ENCODE assay signal across 26 mouse cellular contexts in the genomic region with DNA sequence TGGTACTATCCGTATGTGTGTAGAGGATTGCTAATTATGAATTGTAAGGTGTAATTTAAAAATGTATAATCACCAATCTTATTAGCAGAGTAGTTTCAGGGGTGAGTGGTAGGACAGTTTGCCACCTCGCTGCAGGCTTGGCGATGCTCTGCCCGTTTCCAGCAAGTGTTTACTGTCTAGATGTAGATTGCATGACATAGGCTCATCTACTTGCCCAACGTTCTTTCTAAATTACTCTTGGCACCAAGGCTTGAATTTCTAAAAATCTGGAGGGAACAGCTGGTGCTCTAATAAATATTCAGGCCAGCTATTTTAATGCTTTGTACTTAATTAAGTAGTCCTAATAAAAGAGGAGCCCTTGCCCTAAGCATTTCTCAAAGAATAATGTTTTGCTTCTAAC. TPM values are rescaled to one million over a fixed set of nuclear protein-coding genes. Genes with fewer than 3 reads are reported as not detected.
DNase-seq lines count a peak whose midpoint lies in the region; ATAC-seq lines count a peak whose summit lies in the region.
"Had no signal": no experiment of that assay in that cellular context is flagged by ENCODE, and none has a peak within 500 bp of the region (broad histone marks: within the 10 kb centered on the region; RNA-seq: fewer than 3 reads in every experiment).

No protein-coding gene starts in this region.

- no peaks in the 10 kb centered on the region for H3K36me3 ChIP-seq in forebrain, embryonic 14.5 days (ENCODE audit: control insufficient read depth, insufficient read depth, low read length)
- H3K36me3 ChIP-seq in forebrain, embryonic 12.5 days (replicated peaks), result no peaks in the 10 kb centered on the region
- no peaks in the 10 kb centered on the region for H3K36me3 ChIP-seq in hindbrain, embryonic 14.5 days (replicated peaks; ENCODE audit: control insufficient read depth, insufficient read depth)
- H3K36me3 ChIP-seq in hindbrain, embryonic 10.5 days, result no peaks in the 10 kb centered on the region
- H3K36me3 ChIP-seq in midbrain, embryonic 13.5 days, result no peaks in the 10 kb centered on the region
- peaks cover 9% of the 10 kb centered on the region for H3K36me3 ChIP-seq in midbrain, embryonic 10.5 days
- H3K36me3 ChIP-seq: embryonic facial prominence, embryonic 10.5 days; embryonic facial prominence, embryonic 13.5 days; heart, embryonic 12.5 days; heart, embryonic 15.5 days; hindbrain, embryonic 15.5 days had no signal

- WGBS in forebrain, embryonic 14.5 days, result 17% methylated on average over 5 of the region's 5 CpGs
- 67% methylated on average over 5 of the region's 5 CpGs for WGBS in forebrain, embryonic 12.5 days
- WGBS in hindbrain, embryonic 14.5 days, result 54% methylated on average over 5 of the region's 5 CpGs
- 87% methylated on average over 5 of the region's 5 CpGs for WGBS in hindbrain, embryonic 10.5 days
- WGBS in midbrain, embryonic 13.5 days, result 64% methylated on average over 5 of the region's 5 CpGs
- WGBS in midbrain, embryonic 10.5 days, result 91% methylated on average over 5 of the region's 5 CpGs

- peak; percentile 51 for ATAC-seq in forebrain, embryonic 14.5 days
- no peak for ATAC-seq in forebrain, embryonic 12.5 days (ENCODE audit: low FRiP score)
- no peak for ATAC-seq in hindbrain, embryonic 14.5 days (ENCODE audit: low FRiP score)
- 0 out of 2 replicates have a peak, but pooled peaks have one; percentile 28 for ATAC-seq in midbrain, embryonic 13.5 days
- ATAC-seq in megakaryocyte, adult 5-6 weeks (ENCODE audit: poor library complexity, severe bottlenecking), result no peak
- ATAC-seq: CD4-positive, CD25-positive, alpha-beta regulatory T cell, adult 4 months; intestine, postnatal 0 days had no signal

- H3K9ac ChIP-seq in forebrain, embryonic 14.5 days (ENCODE audit: low read length), result no peak overlapping the region
- H3K9ac ChIP-seq in forebrain, embryonic 12.5 days, result no peak overlapping the region
- no peak overlapping the region for H3K9ac ChIP-seq in hindbrain, embryonic 14.5 days
- H3K9ac ChIP-seq in midbrain, embryonic 13.5 days (replicated peaks), result no peak overlapping the region
- H3K9ac ChIP-seq: embryonic facial prominence, embryonic 13.5 days; heart, embryonic 12.5 days; heart, embryonic 15.5 days had no signal

- H3K4me3 ChIP-seq in forebrain, embryonic 14.5 days (ENCODE audit: low read depth, low read length), result no peak overlapping the region
- no peak overlapping the region for H3K4me3 ChIP-seq in forebrain, embryonic 12.5 days (replicated peaks)
- no peak overlapping the region for H3K4me3 ChIP-seq in hindbrain, embryonic 14.5 days (replicated peaks; ENCODE audit: low read length)
- no peak overlapping the region for H3K4me3 ChIP-seq in hindbrain, embryonic 10.5 days
- H3K4me3 ChIP-seq in midbrain, embryonic 13.5 days (replicated peaks), result no peak overlapping the region
- no peak overlapping the region for H3K4me3 ChIP-seq in midbrain, embryonic 10.5 days
- H3K4me3 ChIP-seq: embryonic facial prominence, embryonic 10.5 days; embryonic facial prominence, embryonic 13.5 days; erythroblast, embryonic 14.5 days; heart, embryonic 12.5 days; heart, embryonic 15.5 days; hindbrain, embryonic 15.5 days had no signal

- no peak overlapping the region for H3K4me2 ChIP-seq in forebrain, embryonic 14.5 days (ENCODE audit: low read length)
- H3K4me2 ChIP-seq in forebrain, embryonic 12.5 days, result no peak overlapping the region
- no peak overlapping the region for H3K4me2 ChIP-seq in hindbrain, embryonic 14.5 days (replicated peaks)
- H3K4me2 ChIP-seq in midbrain, embryonic 13.5 days (replicated peaks), result no peak overlapping the region
- H3K4me2 ChIP-seq: embryonic facial prominence, embryonic 13.5 days; heart, embryonic 12.5 days; heart, embryonic 15.5 days had no signal

- H3K27me3 ChIP-seq in forebrain, embryonic 14.5 days (replicated peaks; ENCODE audit: control insufficient read depth, insufficient read depth, low read length), result no peaks in the 10 kb centered on the region
- no peaks in the 10 kb centered on the region for H3K27me3 ChIP-seq in forebrain, embryonic 12.5 days
- no peaks in the 10 kb centered on the region for H3K27me3 ChIP-seq in hindbrain, embryonic 14.5 days (ENCODE audit: control insufficient read depth, insufficient read depth, low read length)
- H3K27me3 ChIP-seq in hindbrain, embryonic 10.5 days (ENCODE audit: insufficient read depth, poor library complexity, severe bottlenecking), result no peaks in the 10 kb centered on the region
- H3K27me3 ChIP-seq in midbrain, embryonic 13.5 days, result no peaks in the 10 kb centered on the region
- H3K27me3 ChIP-seq in midbrain, embryonic 10.5 days (ENCODE audit: low read depth, poor library complexity, severe bottlenecking), result no peaks in the 10 kb centered on the region
- H3K27me3 ChIP-seq: embryonic facial prominence, embryonic 13.5 days; heart, embryonic 12.5 days; heart, embryonic 15.5 days; hindbrain, embryonic 15.5 days had no signal

- peak; percentile 76 for DNase-seq in forebrain, embryonic 14.5 days (ENCODE audit: low spot score)
- DNase-seq in hindbrain, embryonic 14.5 days (ENCODE audit: low spot score), result no peak
- no peak for DNase-seq in hindbrain, embryonic 10.5 days (ENCODE audit: low spot score)
- no peak for DNase-seq in midbrain, embryonic 10.5 days (ENCODE audit: low spot score)
- DNase-seq in fat pad, adult 2 months (ENCODE audit: extremely low read depth, low read depth, low spot score), result peak; percentile 72
- DNase-seq: adrenal gland, adult 2 months; adrenal gland, postnatal 14 days; cerebellum, adult 11-12 months; cerebellum, adult 9-10 months; cerebellum, postnatal 14 days; embryo, embryonic 11 days; gastrocnemius, postnatal 25 days; heart, adult 18-20 months; heart, postnatal 10 days; heart, postnatal 36 days had no signal

- no peaks in the 10 kb centered on the region for H3K9me3 ChIP-seq in forebrain, embryonic 14.5 days (replicated peaks; ENCODE audit: control insufficient read depth, low read length)
- H3K9me3 ChIP-seq in forebrain, embryonic 12.5 days, result no peaks in the 10 kb centered on the region
- no peaks in the 10 kb centered on the region for H3K9me3 ChIP-seq in hindbrain, embryonic 14.5 days (ENCODE audit: control insufficient read depth, low read length)
- 0 out of 2 replicates have a peak, but pooled peaks cover 2% of the 10 kb centered on the region for H3K9me3 ChIP-seq in hindbrain, embryonic 10.5 days
- H3K9me3 ChIP-seq in midbrain, embryonic 13.5 days, result no peaks in the 10 kb centered on the region
- no peaks in the 10 kb centered on the region for H3K9me3 ChIP-seq in midbrain, embryonic 10.5 days (replicated peaks)
- H3K9me3 ChIP-seq: embryonic facial prominence, embryonic 10.5 days; embryonic facial prominence, embryonic 13.5 days; heart, embryonic 12.5 days; heart, embryonic 15.5 days; hindbrain, embryonic 15.5 days had no signal

- peaks cover 17% of the 10 kb centered on the region for H3K4me1 ChIP-seq in forebrain, embryonic 14.5 days (ENCODE audit: control insufficient read depth, insufficient read depth, low read length)
- H3K4me1 ChIP-seq in forebrain, embryonic 12.5 days, result peaks cover 24% of the 10 kb centered on the region
- H3K4me1 ChIP-seq in hindbrain, embryonic 14.5 days (replicated peaks; ENCODE audit: control insufficient read depth, insufficient read depth, low read length), result peaks cover 23% of the 10 kb centered on the region
- H3K4me1 ChIP-seq in hindbrain, embryonic 10.5 days (replicated peaks), result peaks cover 42% of the 10 kb centered on the region
- H3K4me1 ChIP-seq in midbrain, embryonic 13.5 days (replicated peaks), result peaks cover 45% of the 10 kb centered on the region
- peaks cover 44% of the 10 kb centered on the region for H3K4me1 ChIP-seq in midbrain, embryonic 10.5 days

- H3K27ac ChIP-seq in forebrain, embryonic 14.5 days (ENCODE audit: low read depth, low read length), result no peak overlapping the region
- H3K27ac ChIP-seq in forebrain, embryonic 12.5 days, result no peak overlapping the region
- H3K27ac ChIP-seq in hindbrain, embryonic 14.5 days, result peak overlapping the region; percentile 5; the same call in 1 of the 2 replicates
- H3K27ac ChIP-seq in hindbrain, embryonic 10.5 days, result no peak overlapping the region
- no peak overlapping the region for H3K27ac ChIP-seq in midbrain, embryonic 13.5 days
- no peak overlapping the region for H3K27ac ChIP-seq in midbrain, embryonic 10.5 days (replicated peaks)
- H3K27ac ChIP-seq: embryonic facial prominence, embryonic 10.5 days; embryonic facial prominence, embryonic 13.5 days; heart, embryonic 15.5 days; hindbrain, embryonic 15.5 days had no signal

RNA-seq across cellular contexts. Expression of a gene that starts 12.3 kb away (rescaled TPM):
- polyA plus RNA-seq in forebrain, embryonic 14.5 days (2014; fragmentation: Nextera tagmentation; extraction: Ambion mirVana), result 79.7 and 82.3 TPM in 2 replicates
- 61.5 and 62.4 TPM in 2 replicates for polyA plus RNA-seq in forebrain, embryonic 12.5 days (2016; fragmentation: Nextera tagmentation; extraction: Ambion mirVana)
- polyA plus RNA-seq in hindbrain, embryonic 14.5 days (2014; fragmentation: Nextera tagmentation; extraction: Ambion mirVana), result 115 and 130 TPM in 2 replicates
- 33.0 and 46.4 TPM in 2 replicates for polyA plus RNA-seq in hindbrain, embryonic 10.5 days (2016; fragmentation: Nextera tagmentation; extraction: Ambion mirVana)
- 75.5 and 79.1 TPM in 2 replicates for polyA plus RNA-seq in midbrain, embryonic 13.5 days (2015; fragmentation: Nextera tagmentation; extraction: Ambion mirVana)
- 28.1 and 31.7 TPM in 2 replicates for polyA plus RNA-seq in midbrain, embryonic 10.5 days (2016; fragmentation: Nextera tagmentation; extraction: Ambion mirVana)
- total RNA-seq in megakaryocyte, adult 5-6 weeks (2015), result 24.4 TPM in 2 replicates
- 30.8 and 39.0 TPM in 2 replicates for total RNA-seq in megakaryocyte, adult 5-6 weeks (2017)

Comparison
In these comparisons a context has a peak if more than half of its experiments do, and no peak if none do; other contexts are left out.
1. ATAC-seq: peak in forebrain, embryonic 14.5 days (single experiment) and midbrain, embryonic 13.5 days (single experiment); none in forebrain, embryonic 12.5 days (single experiment), hindbrain, embryonic 14.5 days (single experiment) and megakaryocyte, adult 5-6 weeks (single experiment).
2. DNase-seq: peak in forebrain, embryonic 14.5 days (single experiment) and fat pad, adult 2 months (single experiment); none in hindbrain, embryonic 14.5 days (single experiment), hindbrain, embryonic 10.5 days (single experiment) and midbrain, embryonic 10.5 days (single experiment).